8 mouse cellular contexts compared by ENCODE assay signal in genomic region chr16:4552829-4553550, GRCm38 (mm10). TPM values are rescaled to one million over a fixed set of nuclear protein-coding genes. Genes with fewer than 3 reads are reported as not detected.
DNase-seq lines count a peak whose midpoint lies in the region; ATAC-seq lines count a peak whose summit lies in the region.

No protein-coding gene starts in this region.

- H3K27me3 ChIP-seq in embryonic facial prominence, embryonic 13.5 days, result no peaks in the 10 kb centered on the region
- no peaks in the 10 kb centered on the region for H3K27me3 ChIP-seq in forebrain, embryonic 16.5 days (replicated peaks; ENCODE audit: control insufficient read depth, insufficient read depth, low read length)

- peak overlapping the region; percentile 96 for H3K27ac ChIP-seq in embryonic facial prominence, embryonic 13.5 days
- no peak overlapping the region for H3K27ac ChIP-seq in forebrain, embryonic 16.5 days (ENCODE audit: low read length)

- H3K36me3 ChIP-seq in embryonic facial prominence, embryonic 13.5 days, result peaks cover 41% of the 10 kb centered on the region
- H3K36me3 ChIP-seq in forebrain, embryonic 16.5 days (ENCODE audit: control insufficient read depth, insufficient read depth), result peaks cover 6% of the 10 kb centered on the region; the same call in 1 of the 2 replicates

- peak; percentile 60 to 76 for DNase-seq in spleen, postnatal 4 days (ENCODE audit: low spot score in 2 of 2)
- DNase-seq in spleen, postnatal 36 days (ENCODE audit: low spot score in 2 of 2), result no peak
- peak; percentile 39 for DNase-seq in heart, postnatal 4 days
- DNase-seq in layer of hippocampus, postnatal 10 days (ENCODE audit: low spot score in 2 of 2), result no peak
- DNase-seq in left cerebral cortex, adult 9 months (ENCODE audit: low spot score in 2 of 2), result no peak

- H3K4me2 ChIP-seq in embryonic facial prominence, embryonic 13.5 days, result peak overlapping the region; percentile 47
- no peak overlapping the region for H3K4me2 ChIP-seq in forebrain, embryonic 16.5 days (ENCODE audit: low read length)

- ATAC-seq in embryonic facial prominence, embryonic 13.5 days (ENCODE audit: insufficient number of reproducible peaks, insufficient read depth, low FRiP score, low TSS enrichment, low read depth), result peak; percentile 83
- ATAC-seq in megakaryocyte-erythroid progenitor cell, adult 5-6 weeks (replicated peaks; ENCODE audit: low FRiP score, low TSS enrichment, poor library complexity, severe bottlenecking), result peak; percentile 31
- no peak for ATAC-seq in forebrain, embryonic 16.5 days

- 0 out of 2 replicates have a peak overlapping the region, but pooled peaks have one; percentile 4 for H3K4me3 ChIP-seq in embryonic facial prominence, embryonic 13.5 days
- H3K4me3 ChIP-seq in forebrain, embryonic 16.5 days (replicated peaks; ENCODE audit: low read length), result no peak overlapping the region

- H3K4me1 ChIP-seq in embryonic facial prominence, embryonic 13.5 days, result peaks cover 56% of the 10 kb centered on the region
- H3K4me1 ChIP-seq in forebrain, embryonic 16.5 days (replicated peaks; ENCODE audit: control insufficient read depth, insufficient read depth, low read length), result peaks cover 17% of the 10 kb centered on the region

- H3K9ac ChIP-seq in embryonic facial prominence, embryonic 13.5 days, result peak overlapping the region; percentile 59
- no peak overlapping the region for H3K9ac ChIP-seq in forebrain, embryonic 16.5 days (replicated peaks; ENCODE audit: low read depth, low read length)

- no peaks in the 10 kb centered on the region for H3K9me3 ChIP-seq in embryonic facial prominence, embryonic 13.5 days
- no peaks in the 10 kb centered on the region for H3K9me3 ChIP-seq in forebrain, embryonic 16.5 days (ENCODE audit: control insufficient read depth, low read length)

- 13% methylated on average over 6 of the region's 6 CpGs for WGBS in embryonic facial prominence, embryonic 13.5 days
- WGBS in forebrain, embryonic 16.5 days, result 61% methylated on average over 6 of the region's 6 CpGs

RNA-seq across cellular contexts. Expression of gene Tfap4, which starts 6.7 kb away (rescaled TPM):
- 27.0 and 33.2 TPM in 2 replicates for polyA plus RNA-seq in embryonic facial prominence, embryonic 13.5 days (2015; fragmentation: Nextera tagmentation; extraction: Ambion mirVana)
- total RNA-seq in heart, postnatal 4 days (2021), result 1 to 10 TPM; 3.5 to 4.7 TPM
- 31.4 and 38.4 TPM in 2 replicates for total RNA-seq in megakaryocyte-erythroid progenitor cell, adult 5-6 weeks (2014; fragmentation: Nextera tagmentation)
- 47.3 and 69.9 TPM in 2 replicates for total RNA-seq in megakaryocyte-erythroid progenitor cell, adult 5-6 weeks (2017)
- 1 to 10 TPM; 4.2 to 4.3 TPM for total RNA-seq in layer of hippocampus, postnatal 10 days (2021)
- polyA plus RNA-seq in forebrain, embryonic 16.5 days (2015; fragmentation: Nextera tagmentation; extraction: Ambion mirVana), result 13.2 and 14.9 TPM in 2 replicates

RNA-seq across cellular contexts. Expression of gene Srl, which starts 11.4 kb away (rescaled TPM):
- polyA plus RNA-seq in embryonic facial prominence, embryonic 13.5 days (2015; fragmentation: Nextera tagmentation; extraction: Ambion mirVana), result 19.4 and 21.1 TPM in 2 replicates
- 1,000 to 10,000 TPM; 1,069 to 1,171 TPM for total RNA-seq in heart, postnatal 4 days (2021)
- total RNA-seq in megakaryocyte-erythroid progenitor cell, adult 5-6 weeks (2014; fragmentation: Nextera tagmentation), result 2.3 and 9.7 TPM in 2 replicates
- 6.9 and 9.5 TPM in 2 replicates for total RNA-seq in megakaryocyte-erythroid progenitor cell, adult 5-6 weeks (2017)
- 10 to 100 TPM; 25.4 to 25.7 TPM for total RNA-seq in layer of hippocampus, postnatal 10 days (2021)
- polyA plus RNA-seq in forebrain, embryonic 16.5 days (2015; fragmentation: Nextera tagmentation; extraction: Ambion mirVana), result 45.2 and 48.8 TPM in 2 replicates

RNA-seq across cellular contexts. Expression of gene Glis2, which starts 41.5 kb away (rescaled TPM):
- 25.3 and 31.2 TPM in 2 replicates for polyA plus RNA-seq in embryonic facial prominence, embryonic 13.5 days (2015; fragmentation: Nextera tagmentation; extraction: Ambion mirVana)
- total RNA-seq in heart, postnatal 4 days (2021), result 10 to 100 TPM; 35.3 to 43.8 TPM
- 2.0 TPM in 1 of 2 replicates, not detected in the other for total RNA-seq in megakaryocyte-erythroid progenitor cell, adult 5-6 weeks (2014; fragmentation: Nextera tagmentation)
- total RNA-seq in megakaryocyte-erythroid progenitor cell, adult 5-6 weeks (2017), result 0.33 TPM in 1 of 2 replicates, not detected in the other
- total RNA-seq in layer of hippocampus, postnatal 10 days (2021), result 10 to 100 TPM; 23.8 to 26.5 TPM
- 10.8 and 12.1 TPM in 2 replicates for polyA plus RNA-seq in forebrain, embryonic 16.5 days (2015; fragmentation: Nextera tagmentation; extraction: Ambion mirVana)

Comparison
In these comparisons a context has a peak if more than half of its experiments do, and no peak if none do; other contexts are left out.
1. DNase-seq: peak in spleen, postnatal 4 days (2 of 2) and heart, postnatal 4 days (single experiment); none in spleen, postnatal 36 days (0 of 2), layer of hippocampus, postnatal 10 days (0 of 2) and left cerebral cortex, adult 9 months (0 of 2).
2. RNA of gene Tfap4, which starts 6.7 kb away (total RNA-seq): 31.4 to 69.9 TPM in megakaryocyte-erythroid progenitor cell, adult 5-6 weeks; 3.5 to 4.7 TPM in heart, postnatal 4 days and 4.2 to 4.3 TPM in layer of hippocampus, postnatal 10 days; every median in the first group is over 4 times any median in the second.
3. RNA of gene Srl, which starts 11.4 kb away (total RNA-seq): 1,069 to 1,171 TPM in heart, postnatal 4 days; 25.4 to 25.7 TPM in layer of hippocampus, postnatal 10 days and 2.3 to 9.7 TPM in megakaryocyte-erythroid progenitor cell, adult 5-6 weeks; every median in the first group is over 10 times any median in the second.
4. RNA of gene Glis2, which starts 41.5 kb away (total RNA-seq): 35.3 to 43.8 TPM in heart, postnatal 4 days and 23.8 to 26.5 TPM in layer of hippocampus, postnatal 10 days; 0.33 to 2.0 TPM in megakaryocyte-erythroid progenitor cell, adult 5-6 weeks; every median in the first group is over 4 times any median in the second.